Mouse (Mus musculus): Measurements from ENCODE around the gene Amn.

The Amn gene

DNA sequence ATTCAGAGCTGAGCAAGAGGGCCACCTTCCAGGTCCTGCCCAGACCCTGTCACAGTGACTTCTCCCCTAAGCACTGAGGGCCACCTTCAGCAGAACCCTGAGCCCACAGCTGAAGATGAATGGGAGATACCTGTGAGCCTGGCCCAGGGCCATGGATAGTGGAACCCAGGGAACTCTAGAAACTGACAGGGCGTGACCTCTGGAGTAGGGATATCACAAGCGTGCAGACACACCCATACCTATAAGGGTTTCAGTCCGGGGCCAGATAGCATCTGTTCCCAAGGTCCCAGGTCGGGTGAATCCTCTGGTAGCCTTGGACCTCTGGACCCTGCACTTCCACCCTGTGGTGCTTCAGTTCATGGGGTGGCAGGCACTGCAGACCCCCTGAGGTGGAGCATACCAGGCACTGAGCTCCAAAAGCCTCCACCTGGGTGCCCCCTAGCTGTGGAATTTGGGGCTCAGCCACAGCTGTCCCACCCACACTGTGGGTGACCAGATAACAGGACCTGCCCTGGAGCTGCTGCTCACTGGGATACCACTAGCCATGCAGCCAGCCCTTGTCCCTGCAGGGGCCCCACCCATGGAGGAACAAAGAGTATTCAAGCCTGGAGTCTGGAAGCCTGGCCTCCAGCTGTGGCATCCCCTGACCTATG is 3.1 kb upstream of the Amn start:
- no peak for DNase-seq (ENCODE audit: low spot score in 2 of 2)

DNA sequence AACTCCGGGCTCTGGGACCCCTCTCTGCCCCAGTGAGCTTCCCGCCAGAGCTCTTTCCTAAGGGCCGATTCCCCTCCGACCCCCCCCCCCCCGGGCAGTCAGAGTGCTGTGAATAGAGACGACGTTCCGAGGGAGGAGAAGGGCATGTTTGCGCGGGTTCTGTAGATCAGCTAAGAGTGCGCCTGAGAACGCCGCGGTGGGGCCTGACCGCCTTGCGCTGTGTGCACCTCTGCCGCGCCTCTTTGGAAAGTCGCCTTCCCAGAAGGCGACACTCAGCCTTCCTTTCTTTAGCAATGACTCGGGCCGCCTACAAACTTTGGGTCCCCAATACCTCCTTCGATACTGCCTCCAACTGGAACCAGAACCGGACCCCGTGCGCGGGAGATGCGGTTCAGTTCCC is 511 bp downstream of the Amn start:
- no peak for DNase-seq (ENCODE audit: low spot score in 2 of 2)

DNA sequence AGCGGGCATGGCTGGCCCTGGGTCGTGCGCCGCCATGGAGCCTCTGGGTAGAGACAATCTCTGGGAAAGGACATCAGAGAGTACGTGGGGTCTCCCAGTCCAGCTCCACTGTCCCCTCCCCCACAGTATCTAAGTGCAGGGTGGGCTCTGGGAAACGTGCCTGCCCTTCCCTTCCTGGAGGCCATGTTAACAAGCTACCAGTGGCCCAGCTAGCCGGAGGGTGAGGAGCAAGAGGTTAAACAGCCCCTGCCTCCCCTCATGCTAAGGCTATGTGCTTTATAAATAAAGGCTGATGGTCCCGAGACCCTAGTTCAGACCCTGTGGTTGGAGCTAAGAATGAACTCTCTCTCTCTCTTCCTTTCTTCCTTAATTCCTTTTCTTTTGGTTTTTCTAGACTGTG is 1.1 kb downstream of the Amn start:
- no peak for DNase-seq (ENCODE audit: low spot score in 2 of 2)

DNA sequence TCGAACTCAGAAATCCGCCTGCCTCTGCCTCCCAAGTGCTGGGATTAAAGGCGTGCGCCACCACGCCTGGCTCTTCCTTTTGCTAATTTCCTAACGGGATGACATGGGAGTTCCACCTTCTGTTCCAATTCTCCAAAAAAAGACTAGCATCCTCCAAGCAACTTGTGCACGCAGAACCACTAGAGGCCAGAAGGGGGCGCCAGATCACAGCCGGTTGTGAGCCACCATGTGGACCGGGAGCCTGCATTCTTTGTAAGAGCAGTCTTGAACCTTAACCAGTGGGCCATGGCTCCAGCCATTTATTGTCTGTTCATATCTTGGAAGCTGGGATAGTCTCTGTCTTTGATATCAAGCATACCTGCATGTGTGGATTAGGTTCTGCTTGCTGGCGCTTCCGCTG is 1.5 kb downstream of the Amn start:
- peak; percentile 88 for DNase-seq (ENCODE audit: low spot score in 2 of 2)

DNA sequence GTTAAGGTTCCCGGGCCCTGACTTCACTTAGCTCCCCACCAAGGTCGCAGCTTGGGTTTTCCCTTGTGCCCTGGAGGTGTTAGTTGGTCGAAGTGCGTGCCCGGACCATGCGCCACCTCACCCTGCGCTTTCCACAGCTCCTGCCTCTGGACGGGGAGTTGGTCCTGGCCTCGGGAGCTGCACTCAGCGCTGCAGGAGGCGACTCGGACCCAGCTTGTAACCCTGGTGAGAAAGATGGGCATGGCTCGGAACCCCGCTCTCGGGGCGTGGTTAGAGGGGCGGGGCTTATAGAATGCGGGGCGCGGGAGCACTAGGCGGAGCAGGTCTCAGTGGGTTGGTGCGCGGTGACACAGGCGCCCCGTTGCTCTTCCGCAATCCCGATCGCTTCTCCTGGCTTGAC is 3.1 kb downstream of the Amn start:
- no peak for DNase-seq (ENCODE audit: low spot score in 2 of 2)

DNA sequence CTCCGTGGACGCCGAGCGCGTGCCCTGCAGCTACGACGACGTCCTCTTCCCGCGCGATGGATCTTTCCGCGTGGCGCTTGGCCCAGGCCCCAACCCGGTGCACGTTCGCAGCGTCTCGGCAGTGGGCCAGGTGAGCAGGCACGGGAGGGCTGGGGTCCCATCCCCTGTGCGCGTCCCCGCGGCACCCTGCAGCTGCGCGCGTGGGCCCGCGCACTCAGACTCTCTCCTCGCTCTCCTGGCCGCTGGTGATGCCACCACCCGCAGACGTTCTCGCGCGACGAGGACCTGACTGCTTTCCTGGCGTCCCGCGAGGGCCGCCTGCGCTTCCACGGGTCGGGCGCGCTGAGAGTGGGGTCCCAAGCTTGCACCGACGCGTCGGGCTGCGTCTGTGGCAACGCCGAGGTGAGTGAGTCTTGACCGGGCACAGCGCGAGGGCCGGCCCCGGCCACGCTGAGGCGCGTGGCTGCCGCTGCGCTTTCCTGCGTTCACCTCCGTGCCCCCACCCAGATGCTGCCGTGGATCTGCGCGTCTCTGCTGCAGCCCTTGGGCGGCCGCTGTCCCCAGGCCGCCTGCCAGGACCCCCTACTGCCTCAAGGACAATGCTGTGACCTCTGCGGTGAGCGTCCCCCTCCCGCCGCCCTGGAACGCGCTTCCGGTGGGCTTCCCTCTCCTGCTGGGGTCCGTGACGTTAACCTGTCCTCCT is 3.7 kb downstream of the Amn start:
- peak; percentile 56 to 62 for DNase-seq (ENCODE audit: low spot score in 2 of 2)

DNA sequence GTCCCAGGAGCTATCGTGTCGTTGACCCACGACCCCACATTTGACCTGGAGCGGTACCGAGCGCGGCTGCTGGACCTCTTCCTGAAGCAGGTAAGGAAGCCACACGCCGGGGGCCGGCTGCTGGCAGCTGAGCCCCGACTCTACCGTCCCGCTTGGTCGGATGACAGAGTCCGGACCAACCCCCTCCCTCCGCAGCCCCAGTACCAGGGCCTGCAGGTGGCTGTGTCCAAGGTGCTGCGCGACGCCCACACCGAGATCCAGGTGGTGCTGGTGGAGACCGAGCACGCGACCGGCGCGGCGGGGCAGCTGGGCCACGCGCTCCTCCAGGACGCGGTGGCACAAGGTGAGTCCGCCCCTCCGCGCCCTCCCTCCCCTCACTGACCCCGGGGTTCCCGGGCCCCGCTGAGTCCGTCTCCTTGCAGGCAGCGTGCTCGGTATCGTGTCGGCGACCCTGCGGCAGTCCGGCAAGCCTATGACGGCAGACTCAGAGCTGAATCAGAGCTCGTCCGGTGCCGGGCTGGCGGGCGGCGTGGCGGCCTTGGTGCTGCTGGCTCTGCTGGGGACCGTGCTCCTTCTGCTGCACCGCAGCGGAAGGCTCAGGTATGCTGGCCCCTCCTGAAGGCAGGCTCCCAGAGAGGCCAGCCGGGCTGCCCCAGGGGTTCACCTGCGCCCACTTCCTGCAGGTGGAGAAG is 4.4 kb downstream of the Amn start:
- DNase-seq (ENCODE audit: low spot score in 2 of 2): no peak

DNA sequence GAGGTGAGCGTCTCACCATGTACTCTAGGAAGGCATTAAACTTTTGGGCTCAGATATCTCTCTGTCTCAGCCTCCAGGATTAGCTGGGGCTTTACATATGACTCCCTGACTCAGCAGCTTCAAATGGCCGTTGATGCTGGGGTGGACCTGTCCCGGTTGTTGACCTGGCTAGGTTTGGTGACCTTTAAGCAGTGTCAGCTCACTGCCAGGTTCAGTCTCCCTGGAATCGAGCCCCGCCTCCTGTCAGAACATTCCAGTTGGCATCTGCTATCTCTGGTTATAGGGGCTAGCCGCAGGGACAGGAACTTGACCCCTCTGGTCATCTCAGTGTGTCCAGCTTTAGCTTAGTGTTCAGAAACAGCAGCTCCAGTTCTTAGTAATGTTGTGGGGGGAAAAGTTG is 5.5 kb downstream of the Amn start:
- no peak for DNase-seq (ENCODE audit: low spot score in 2 of 2)

DNA sequence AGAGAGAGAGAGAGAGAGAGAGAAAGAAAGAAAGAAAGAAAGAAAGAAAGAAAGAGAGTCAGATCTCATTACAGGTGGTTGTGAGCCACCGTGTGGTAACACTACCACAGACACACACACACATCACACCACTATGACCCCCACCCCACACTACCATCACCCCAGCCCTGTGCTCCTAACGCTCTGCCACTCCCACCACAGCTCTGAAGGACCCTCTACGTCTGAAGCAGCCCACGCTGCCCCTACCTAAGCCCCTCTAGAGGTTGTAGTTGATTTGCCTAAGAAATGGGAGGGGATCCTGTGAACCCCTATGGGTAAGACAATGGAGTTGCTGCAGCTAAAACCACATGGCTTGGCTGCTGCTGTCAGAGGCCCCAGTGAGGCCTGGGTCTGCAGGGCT is 12.7 kb downstream of the Amn start:
- DNase-seq (ENCODE audit: low spot score in 2 of 2): no peak

DNA sequence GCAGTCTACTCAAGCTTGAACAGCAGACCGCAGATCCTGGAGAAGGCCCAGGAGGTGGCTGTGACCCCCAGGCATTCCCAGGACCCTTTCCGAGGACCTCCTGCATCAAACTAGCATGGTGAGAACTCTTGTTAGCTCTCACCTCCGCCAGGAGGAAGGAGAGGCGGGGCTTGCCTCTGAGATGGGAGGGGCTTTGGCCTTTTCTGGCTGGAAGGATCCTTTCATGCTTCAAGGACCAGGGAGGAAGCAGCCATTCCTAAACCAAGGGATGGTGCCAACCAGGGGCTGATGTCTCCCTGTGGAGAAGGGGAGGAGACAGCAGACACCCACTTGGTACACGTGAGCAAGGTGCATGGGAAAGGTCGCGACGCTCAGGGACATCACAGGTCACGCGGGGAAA is 13.6 kb downstream of the Amn start:
- DNase-seq (ENCODE audit: low spot score in 2 of 2): no peak

DNA sequence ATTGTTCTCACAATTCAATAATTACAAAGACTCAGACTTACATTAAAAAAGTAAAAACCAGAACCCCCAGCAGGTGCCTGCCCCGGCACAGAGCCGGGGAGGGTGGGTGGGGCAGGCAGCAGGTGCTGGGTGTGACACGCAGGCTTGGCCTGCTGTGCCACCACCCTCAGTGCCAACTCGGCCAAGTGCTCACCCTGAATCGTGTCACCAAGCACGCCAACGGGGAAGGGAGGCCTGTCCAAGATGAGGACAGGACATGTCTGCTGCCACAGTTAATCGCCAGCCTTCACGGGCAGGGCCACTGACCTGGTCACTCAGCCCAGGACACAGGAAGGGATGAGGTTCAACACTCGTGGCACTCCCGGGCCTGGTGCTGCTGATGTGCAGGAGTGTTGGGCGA is 22.1 kb downstream of the Amn start:
- peak in 1 of 2 experiments; percentile 22 for DNase-seq (ENCODE audit: low spot score in 2 of 2)

DNA sequence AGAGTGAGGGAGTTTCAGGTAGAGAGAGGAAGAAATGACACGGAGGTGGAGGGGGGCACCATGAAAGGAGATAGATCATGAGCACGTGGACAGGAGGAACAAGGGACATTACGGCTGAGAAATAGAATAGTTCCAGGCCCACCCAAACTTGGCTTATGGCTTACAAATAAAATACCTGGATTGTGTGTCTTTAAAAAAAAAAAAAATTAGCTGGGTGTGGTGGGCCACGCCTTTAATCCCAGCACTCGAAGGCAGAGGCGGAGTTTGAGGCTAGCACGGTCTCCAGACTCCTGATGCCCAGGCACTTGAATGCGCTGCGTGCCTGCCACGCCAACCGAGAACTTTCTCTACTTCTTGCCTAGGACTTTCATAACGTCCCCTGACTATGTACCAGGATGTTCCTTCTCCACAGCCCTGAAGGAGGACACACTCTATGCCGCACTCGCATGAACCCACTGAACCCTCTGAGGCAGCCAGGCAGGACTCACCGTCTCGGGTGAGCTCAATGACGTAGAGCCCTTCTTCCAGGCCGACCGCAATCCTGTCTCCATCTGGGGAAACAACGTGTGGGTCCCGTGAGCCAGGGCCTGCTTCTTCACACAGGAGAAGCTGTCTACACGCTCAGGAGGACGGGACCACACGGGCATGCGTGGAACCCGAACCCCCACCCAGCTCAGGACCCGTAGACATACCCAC is 30.6 kb downstream of the Amn start:
- DNase-seq (ENCODE audit: low spot score in 2 of 2): no peak

DNA sequence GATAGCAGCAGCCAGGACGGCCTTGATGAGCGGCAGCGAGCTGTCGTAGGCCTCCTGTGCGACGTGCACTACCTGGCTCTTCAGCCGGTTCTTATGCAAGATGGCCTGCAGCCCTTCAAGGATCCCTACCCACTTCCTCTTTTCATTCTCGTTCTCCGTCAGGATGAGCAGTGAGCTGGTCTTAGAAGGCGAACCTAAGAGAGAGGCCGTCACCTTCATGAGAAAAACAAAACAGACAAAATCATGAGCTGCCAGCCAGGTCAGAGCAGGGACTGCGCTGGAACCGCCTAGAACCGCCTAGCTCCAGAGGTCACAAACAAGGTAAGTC is 31.1 kb downstream of the Amn start:
- DNase-seq (ENCODE audit: low spot score in 2 of 2): no peak

DNA sequence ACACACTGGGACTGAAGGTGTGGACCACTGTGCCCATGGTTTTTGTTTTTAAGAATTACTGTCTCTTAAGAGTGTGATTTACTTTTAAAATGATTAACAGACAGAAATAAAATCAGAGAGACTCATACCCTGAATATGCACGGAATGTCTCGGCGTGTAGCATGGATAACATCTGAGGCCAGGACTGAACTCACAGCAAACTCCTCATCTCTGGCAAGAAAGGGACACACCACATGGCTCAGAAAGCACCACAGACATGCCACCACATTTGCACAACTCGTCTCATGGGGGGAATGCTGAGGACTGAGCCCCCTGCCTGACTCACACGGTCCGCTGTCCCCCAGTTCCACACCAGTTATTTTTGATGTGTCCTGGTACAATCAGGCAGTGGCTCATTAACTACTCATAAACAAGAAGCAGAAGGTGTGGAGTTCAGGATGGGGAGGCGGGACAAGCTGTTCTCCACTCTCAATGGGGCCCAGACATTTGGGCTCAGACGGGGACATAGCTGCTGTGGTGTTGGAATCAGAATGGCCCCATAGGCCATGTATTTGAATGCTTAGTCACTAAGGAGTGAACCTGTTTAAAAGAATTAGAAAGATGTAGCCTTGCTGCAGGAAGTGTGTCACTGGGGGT is 32.9 kb downstream of the Amn start:
- no peak for DNase-seq (ENCODE audit: low spot score in 2 of 2)

DNA sequence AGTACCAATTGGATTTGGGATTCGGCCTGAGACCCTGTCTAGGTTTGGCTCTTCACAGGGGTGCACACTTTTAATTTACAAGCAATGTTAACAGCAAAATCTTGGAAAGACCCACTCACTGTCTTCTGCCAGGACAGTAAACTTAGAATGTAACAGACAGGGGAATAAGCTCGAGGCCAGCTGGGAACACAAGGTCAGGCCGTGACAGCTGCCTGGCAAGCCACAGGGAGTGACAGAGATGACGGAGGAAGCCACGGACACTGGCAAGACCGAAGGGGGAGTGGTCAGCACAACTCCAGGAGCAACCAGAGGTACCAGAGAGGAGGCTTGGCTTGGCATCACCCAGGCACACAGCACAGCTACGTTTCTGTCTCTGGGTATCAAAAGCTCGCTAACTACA is 35.9 kb downstream of the Amn start:
- DNase-seq (ENCODE audit: low spot score in 2 of 2): no peak

DNA sequence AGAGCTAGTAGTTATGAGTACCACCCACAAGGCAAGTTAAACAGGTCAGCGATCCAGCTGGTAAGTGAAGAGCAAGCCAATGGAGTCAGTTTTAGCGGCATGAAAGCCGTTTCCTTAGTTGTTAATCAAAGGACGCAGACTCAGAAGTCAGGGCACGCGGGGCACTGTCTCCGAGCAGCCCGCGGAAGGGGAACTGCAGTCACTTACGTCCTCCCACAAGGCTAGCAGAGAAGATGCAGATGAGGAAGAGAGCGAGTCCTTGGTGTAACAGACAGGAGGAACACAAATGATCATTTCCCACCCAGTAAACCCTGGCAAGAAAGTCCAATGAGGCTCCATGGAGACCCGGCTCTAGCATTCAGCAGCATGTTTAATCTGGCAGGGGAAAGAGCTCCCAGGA is 38.4 kb downstream of the Amn start:
- DNase-seq (ENCODE audit: low spot score in 2 of 2): no peak

DNA sequence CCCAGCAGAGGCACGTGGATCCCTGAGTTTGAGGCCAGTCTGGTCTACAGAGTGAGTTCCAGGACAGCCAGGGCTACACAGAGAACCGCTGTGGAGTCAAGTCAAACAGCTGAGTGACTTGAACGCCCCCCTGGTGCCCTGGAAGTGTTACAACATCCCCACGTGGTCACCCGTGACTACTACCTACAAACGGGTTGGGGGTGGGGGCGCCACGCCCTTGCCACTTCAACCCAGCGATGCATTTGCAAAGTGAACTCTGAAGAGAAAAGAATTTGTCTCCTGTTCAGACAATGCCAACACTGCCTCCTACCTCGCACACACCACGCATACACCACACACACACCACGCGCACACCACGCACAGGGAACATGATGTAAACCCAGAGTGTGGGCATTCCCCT is 39.0 kb downstream of the Amn start:
- DNase-seq (ENCODE audit: low spot score in 2 of 2): no peak

DNA sequence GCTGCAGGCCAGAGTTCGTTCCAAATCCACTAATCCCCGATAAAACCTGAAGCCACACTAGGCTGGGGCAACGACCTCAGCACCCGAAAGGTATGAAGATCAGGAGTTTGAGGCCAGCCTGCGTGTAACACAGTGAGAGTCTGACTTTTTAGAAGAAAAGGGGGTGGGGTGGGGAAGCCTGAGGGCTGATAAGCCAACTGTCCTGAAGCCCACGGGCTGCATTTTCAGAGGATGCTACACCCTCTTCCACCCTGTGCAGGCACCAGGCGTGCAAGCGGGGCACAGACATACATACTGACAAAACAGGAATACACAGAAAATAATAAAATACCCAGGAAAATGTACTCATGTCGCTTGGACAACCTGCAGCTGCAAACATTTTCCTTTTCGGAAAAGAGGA is 40.9 kb downstream of the Amn start:
- DNase-seq (ENCODE audit: low spot score in 2 of 2): no peak

DNA sequence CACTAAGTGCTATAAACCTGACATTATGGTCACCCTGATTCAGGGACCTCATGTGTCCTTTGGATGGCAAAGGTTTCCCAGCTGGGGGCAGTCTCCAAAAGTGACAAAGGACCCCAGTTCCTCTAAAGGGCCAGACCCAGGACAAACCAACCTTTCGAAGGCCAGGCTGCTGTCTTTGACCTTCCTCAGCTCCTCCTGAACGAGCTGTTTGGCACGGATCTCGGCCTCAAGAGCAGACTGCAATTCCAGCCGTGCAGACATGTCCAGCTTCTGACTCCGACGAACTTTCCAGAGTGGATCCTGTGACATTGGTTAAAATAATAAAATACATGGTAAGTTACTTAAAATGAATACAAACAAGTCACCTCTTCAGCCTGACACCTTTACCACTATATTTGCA is 43.4 kb downstream of the Amn start:
- DNase-seq (ENCODE audit: low spot score in 2 of 2): no peak

DNA sequence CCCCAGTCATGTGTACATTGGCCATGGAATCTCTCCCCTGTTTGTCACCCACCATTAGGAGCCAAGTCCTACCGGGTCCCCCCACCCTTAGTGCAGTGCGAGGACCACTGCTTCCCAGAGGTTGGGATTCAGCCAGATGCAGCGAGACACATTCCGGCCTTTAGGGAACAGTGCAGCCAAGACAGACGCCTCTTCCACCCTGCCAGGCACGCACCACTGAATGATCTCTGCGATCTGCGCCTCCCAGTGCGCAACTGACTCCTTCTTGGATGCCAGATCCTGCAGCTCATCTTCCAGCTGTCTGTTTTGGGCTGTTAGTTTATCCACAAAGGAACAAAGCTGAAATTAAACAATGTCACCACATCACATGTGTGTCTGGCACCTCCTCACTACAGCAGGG is 46.8 kb downstream of the Amn start:
- DNase-seq (ENCODE audit: low spot score in 2 of 2): no peak

DNA sequence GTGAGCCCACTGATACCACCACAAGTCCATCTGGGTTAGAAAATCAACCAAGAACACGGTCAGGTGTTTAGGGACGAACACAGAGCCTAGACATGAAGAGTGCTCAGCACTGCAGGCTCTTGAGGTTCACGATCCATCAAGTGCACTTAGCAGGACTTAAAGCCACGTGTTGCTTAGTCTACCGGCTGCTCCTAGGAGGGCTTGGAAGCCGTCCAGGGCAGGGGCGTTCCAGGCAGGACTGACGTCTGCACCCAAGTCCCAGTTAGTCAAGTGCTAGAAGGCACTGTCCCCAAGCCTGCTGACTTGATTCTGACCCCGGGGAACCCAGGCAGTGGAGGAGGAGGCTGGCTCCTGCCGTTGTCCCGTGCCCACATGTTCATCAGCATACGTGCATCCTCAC is 49.7 kb downstream of the Amn start:
- no peak for DNase-seq (ENCODE audit: low spot score in 2 of 2)

DNA sequence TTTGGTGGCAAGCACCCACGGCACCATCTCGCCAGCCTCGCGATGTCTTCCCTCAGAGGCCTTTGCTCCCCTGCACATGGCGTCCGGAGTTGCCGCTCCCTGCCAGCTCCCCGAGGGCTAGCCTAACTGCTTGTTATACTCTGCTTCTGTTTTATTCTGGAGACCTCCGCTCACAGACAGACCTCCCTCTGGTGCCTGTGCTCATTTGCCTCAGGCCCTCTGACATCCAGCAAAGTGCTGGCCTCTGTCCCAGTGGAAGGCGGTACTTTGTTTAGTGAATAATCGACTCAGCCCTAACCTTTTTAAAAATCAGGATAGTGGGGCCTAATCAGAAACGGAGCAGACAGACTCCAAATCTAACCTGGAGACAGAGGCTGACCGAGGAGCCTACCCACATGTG is 50.9 kb downstream of the Amn start:
- peak in 1 of 2 experiments; percentile 61 for DNase-seq (ENCODE audit: low spot score in 2 of 2)
